Mouse (Mus musculus) kidney, postnatal 0 days (tissue): Measurements from ENCODE around the gene Dll4. TPM values are rescaled to one million over a fixed set of nuclear protein-coding genes. Genes with fewer than 3 reads are reported as not detected.

Experiments
- ATAC-seq: fragments of 200-750 bp; cut with Nextera tagmentation; replicated peaks from 2 replicates; pipeline ENCODE4 v1.8.0; 2017; ENCODE audit warnings: low read depth, moderate number of reproducible peaks, moderate TSS enrichment, moderate library complexity; ENCODE audit not compliant: low FRiP score
- DNase-seq: peaks from one replicate; pipeline ENCODE4 v3.0.0-alpha.2; 2016; ENCODE audit warnings: low spot score
- H3K27ac ChIP-seq: fragments of 300-500 bp; sonication (generic); 2 replicates; pipeline ENCODE4 v1.5.1; 2014; ENCODE audit warnings: mild to moderate bottlenecking
- H3K27me3 ChIP-seq: fragments of 300-500 bp; sonication (generic); 2 replicates; pipeline ENCODE4 v1.6.1; 2014; ENCODE audit warnings: low read length, mixed read lengths; ENCODE audit not compliant: insufficient read depth
- H3K36me3 ChIP-seq: fragments of 300-500 bp; sonication (generic); 2 replicates; pipeline ENCODE4 v1.6.1; 2014; ENCODE audit warnings: low read length, mixed read lengths; ENCODE audit not compliant: insufficient read depth
- H3K4me1 ChIP-seq: fragments of 300-500 bp; sonication (generic); replicated peaks from 2 replicates; pipeline ENCODE4 v1.6.1; 2014; ENCODE audit warnings: antibody characterized with exemption, low read length, mixed read lengths; ENCODE audit not compliant: insufficient read depth
- H3K4me2 ChIP-seq: fragments of 300-500 bp; sonication (generic); 2 replicates; pipeline ENCODE4 v1.6.1; 2014; ENCODE audit warnings: mild to moderate bottlenecking, low read length, moderate library complexity, mixed read lengths
- H3K4me3 ChIP-seq: fragments of 300-500 bp; sonication (generic); replicated peaks from 2 replicates; pipeline ENCODE4 v1.5.1; 2014; ENCODE audit warnings: low read depth, low read length
- H3K9ac ChIP-seq: fragments of 300-500 bp; sonication (generic); 2 replicates; pipeline ENCODE4 v1.6.1; 2014; ENCODE audit warnings: low read depth, low read length
- H3K9me3 ChIP-seq: fragments of 300-500 bp; sonication (generic); replicated peaks from 2 replicates; pipeline ENCODE4 v1.6.1; 2016; ENCODE audit warnings: low read length, inconsistent platforms, mixed read lengths
- CTCF ChIP-seq: IDR thresholded peaks from 2 replicates; pipeline ENCODE4 v1.5.1; 2016; ENCODE audit warnings: antibody characterized with exemption, low read depth, mild to moderate bottlenecking, moderate library complexity
- WGBS: fragments of 180-500 bp; shearing (Covaris S2); extraction: QIAGEN DNeasy Blood & Tissue Kit; methylation state at CpG from one replicate; pipeline ENCODE4 v1.1.7; 2014; 5-methylcytosine and 5-hydroxymethylcytosine counted together
- polyA plus RNA-seq: library from polyadenylated mRNA; unstranded; fragments of >200 nt; fragmentation: Nextera tagmentation; extraction: Ambion mirVana; gene quantifications from 2 replicates; pipeline ENCODE4 v1.2.1, GENCODE M21; 2015

Dll4 gene
- polyA plus RNA-seq = 7.9 and 8.4 TPM in 2 replicates

GRCm38 (mm10) chr2:119325568-119326143 is at the start of gene Dll4:
Gene Dll4, plus strand, starts transcription at chr2:119325784.
- ATAC-seq (peak; percentile 62), DNase-seq (peak; percentile 68)
- Histone ChIP-seq H3K9me3 (no peaks in the 10 kb centered on the region), H3K4me1 (peaks cover 37% of the 10 kb centered on the region), H3K4me3 (peak within 1 kb of the TSS; percentile 61), H3K27ac (peak within 1 kb of the TSS; percentile 37), H3K27me3 (peaks cover 47% of the 10 kb centered on the region), H3K36me3 (no peaks in the 10 kb centered on the region), H3K9ac (peak within 1 kb of the TSS; percentile 64), H3K4me2 (peak within 1 kb of the TSS; percentile 91)
- under 1% methylated on average over 31 of the region's 33 CpGs for WGBS
- peak; percentile 28; the same call in 1 of the 2 replicates for TF ChIP-seq CTCF

- Histone ChIP-seq H3K4me3 (no peak overlapping the region), H3K9me3 (no peaks in the 10 kb centered on the region), H3K36me3 (no peaks in the 10 kb centered on the region), H3K9ac (no peak overlapping the region), H3K4me2 (no peak overlapping the region), H3K4me1 (no peaks in the 10 kb centered on the region), H3K27me3 (no peaks in the 10 kb centered on the region), H3K27ac (no peak overlapping the region)
- ATAC-seq (no peak), DNase-seq (no peak)
- TF ChIP-seq CTCF = no peak
- WGBS = 85% methylated on average over 7 of the region's 7 CpGs
These were observed 48.7 kb upstream of the Dll4 start for GRCm38 (mm10) chr2:119276926-119277325.

GRCm38 (mm10) chr2:119277810-119278209 is 47.8 kb upstream of the Dll4 start:
- no peak overlapping the region for H3K9ac ChIP-seq
- H3K27me3 ChIP-seq = no peaks in the 10 kb centered on the region
- 90% methylated on average over 23 of the region's 23 CpGs for WGBS
- no peaks in the 10 kb centered on the region for H3K4me1 ChIP-seq
- DNase-seq (no peak), ATAC-seq (no peak)
- H3K4me3 ChIP-seq = no peak overlapping the region
- H3K27ac ChIP-seq = no peak overlapping the region
- no peak overlapping the region for H3K4me2 ChIP-seq
- H3K36me3 ChIP-seq = no peaks in the 10 kb centered on the region
- TF ChIP-seq CTCF = no peak
- no peaks in the 10 kb centered on the region for H3K9me3 ChIP-seq

GRCm38 (mm10) chr2:119281899-119282565 is 43.6 kb upstream of the Dll4 start:
- Histone ChIP-seq H3K9me3 (no peaks in the 10 kb centered on the region), H3K27me3 (no peaks in the 10 kb centered on the region), H3K27ac (no peak overlapping the region), H3K9ac (no peak overlapping the region), H3K4me2 (no peak overlapping the region), H3K4me3 (no peak overlapping the region), H3K4me1 (no peaks in the 10 kb centered on the region), H3K36me3 (no peaks in the 10 kb centered on the region)
- WGBS = 67% methylated on average over 7 of the region's 7 CpGs
- ATAC-seq (no peak; the same call in 1 of the 2 replicates), DNase-seq (peak; percentile 61)
- no peak for TF ChIP-seq CTCF

- WGBS = 87% methylated on average over 5 of the region's 5 CpGs
- ATAC-seq = no peak
- no peak overlapping the region for H3K9ac ChIP-seq
These were observed 38.2 kb upstream of the Dll4 start for GRCm38 (mm10) chr2:119287372-119287771.

GRCm38 (mm10) chr2:119288270-119288882 is 37.2 kb upstream of the Dll4 start, which contains the start of gene Vps18:
Gene Vps18, plus strand, starts transcription at chr2:119288740.
- peaks cover 24% of the 10 kb centered on the region for H3K36me3 ChIP-seq
- H3K27me3 ChIP-seq = no peaks in the 10 kb centered on the region
- DNase-seq (peak; percentile 98), ATAC-seq (peak; percentile 93)
- H3K9ac ChIP-seq = peak within 1 kb of the TSS; percentile 51
- H3K4me2 ChIP-seq = peak within 1 kb of the TSS; percentile 56
- under 1% methylated on average over 31 of the region's 31 CpGs for WGBS
- TF ChIP-seq CTCF = peak; percentile 100
- H3K4me3 ChIP-seq = peak within 1 kb of the TSS; percentile 47
- peak within 1 kb of the TSS; percentile 5; the same call in 1 of the 2 replicates for H3K27ac ChIP-seq
- H3K4me1 ChIP-seq = 0 out of 2 replicates have a peak, but pooled peaks cover 4% of the 10 kb centered on the region
- no peaks in the 10 kb centered on the region for H3K9me3 ChIP-seq

More at GRCm38 (mm10) chr2:119287372-119287771, 38.2 kb upstream of the Dll4 start:
- no peaks in the 10 kb centered on the region for H3K9me3 ChIP-seq
- 0 out of 2 replicates have a peak, but pooled peaks cover 15% of the 10 kb centered on the region for H3K36me3 ChIP-seq
- TF ChIP-seq CTCF = no peak
- 0 out of 2 replicates have a peak, but pooled peaks cover 4% of the 10 kb centered on the region for H3K4me1 ChIP-seq
- H3K4me2 ChIP-seq = no peak overlapping the region
- DNase-seq = no peak
- H3K27ac ChIP-seq = no peak overlapping the region
- H3K4me3 ChIP-seq = no peak overlapping the region
- no peaks in the 10 kb centered on the region for H3K27me3 ChIP-seq
